Mouse (Mus musculus) erythroblast, embryonic 14.5 days (primary cell): ENCODE measurements around the gene Prr14l.

Experiments used
- GATA1 ChIP-seq: IDR thresholded peaks from 2 replicates; pipeline ENCODE4 v1.6.1; 2012; ENCODE audit warnings: low read length, inconsistent platforms, mixed read lengths
- TAL1 ChIP-seq: IDR thresholded peaks from 3 replicates; pipeline ENCODE4 v1.6.1; 2012; ENCODE audit warnings: low read length, inconsistent platforms, mixed read lengths

DNA sequence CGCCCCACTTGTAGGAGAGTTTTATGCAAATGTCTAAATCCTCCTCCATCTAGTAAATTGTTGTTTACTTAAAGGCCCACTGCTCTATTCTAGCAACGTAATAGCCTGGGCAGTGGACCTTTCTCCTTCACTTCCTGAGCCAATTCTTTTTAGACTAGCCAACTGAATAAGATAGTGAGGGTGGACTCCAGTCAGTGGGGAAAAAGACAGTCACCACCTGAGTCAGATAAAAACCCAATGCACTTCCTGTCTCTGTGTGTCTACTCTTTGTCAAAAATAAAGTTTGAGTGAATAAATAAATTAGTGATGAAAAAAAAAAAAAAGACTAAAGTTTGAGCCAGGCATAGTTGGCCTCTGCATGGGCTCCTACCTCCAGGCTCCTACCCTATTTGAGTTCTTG lies 94.4 kb downstream of the Prr14l start:
- TF ChIP-seq GATA1 (no peak), TAL1 (no peak)
